Mouse (Mus musculus) midbrain, embryonic 14.5 days (tissue): ENCODE results near the gene Ints7. TPM values are rescaled to one million over a fixed set of nuclear protein-coding genes. Genes with fewer than 3 reads are reported as not detected.

ENCODE experiments used
- ATAC-seq: fragments of 200-750 bp; cut with Nextera tagmentation; 2 replicates; pipeline ENCODE4 v1.8.0; 2017; ENCODE audit warnings: moderate number of reproducible peaks, moderate library complexity; ENCODE audit not compliant: low FRiP score, low TSS enrichment
- DNase-seq: peaks from one replicate; pipeline ENCODE4 v3.0.0-alpha.2; 2015
- H3K27ac ChIP-seq: fragments of 300-500 bp; sonication (generic); replicated peaks from 2 replicates; pipeline ENCODE4 v1.5.1; 2014; ENCODE audit warnings: mild to moderate bottlenecking, low read depth, low read length, moderate library complexity
- H3K27me3 ChIP-seq: fragments of 300-500 bp; sonication (generic); 2 replicates; pipeline ENCODE4 v1.6.1; 2014; ENCODE audit warnings: low read length, control low read depth, mixed read lengths; ENCODE audit not compliant: control insufficient read depth, insufficient read depth
- H3K36me3 ChIP-seq: fragments of 300-500 bp; sonication (generic); 2 replicates; pipeline ENCODE4 v1.6.1; 2014; ENCODE audit warnings: low read length, control low read depth; ENCODE audit not compliant: control insufficient read depth, insufficient read depth
- H3K4me1 ChIP-seq: fragments of 300-500 bp; sonication (generic); 2 replicates; pipeline ENCODE4 v1.6.1; 2014; ENCODE audit warnings: mild to moderate bottlenecking, antibody characterized with exemption, low read length, control low read depth; ENCODE audit not compliant: control insufficient read depth, insufficient read depth
- H3K4me2 ChIP-seq: fragments of 300-500 bp; sonication (generic); 2 replicates; pipeline ENCODE4 v1.6.1; 2014; ENCODE audit warnings: mild to moderate bottlenecking, low read length, moderate library complexity
- H3K4me3 ChIP-seq: fragments of 300-500 bp; sonication (generic); replicated peaks from 2 replicates; pipeline ENCODE4 v1.5.1; 2014; ENCODE audit warnings: low read depth, low read length
- H3K9ac ChIP-seq: fragments of 300-500 bp; sonication (generic); replicated peaks from 2 replicates; pipeline ENCODE4 v1.6.1; 2014; ENCODE audit warnings: mild to moderate bottlenecking, low read length, moderate library complexity
- H3K9me3 ChIP-seq: fragments of 300-500 bp; sonication (generic); 2 replicates; pipeline ENCODE4 v1.6.1; 2016; ENCODE audit warnings: low read length, control low read depth, mixed read lengths; ENCODE audit not compliant: control insufficient read depth
- WGBS: fragments of 180-500 bp; shearing (Covaris S2); extraction: QIAGEN DNeasy Blood & Tissue Kit; methylation state at CpG from one replicate; pipeline ENCODE4 v1.1.7; 2014; 5-methylcytosine and 5-hydroxymethylcytosine counted together
- polyA plus RNA-seq: library from polyadenylated mRNA; unstranded; fragments of >200 nt; fragmentation: Nextera tagmentation; extraction: Ambion mirVana; gene quantifications from 2 replicates; pipeline ENCODE4 v1.2.1, GENCODE M21; 2014

Ints7 gene
- polyA plus RNA-seq, 1 experiment from 2014 or later: 43.6 TPM

- no peak for ATAC-seq
- H3K4me1 ChIP-seq: no peaks in the 10 kb centered on the region
- H3K36me3 ChIP-seq: peaks cover 95% of the 10 kb centered on the region
- no peaks in the 10 kb centered on the region for H3K27me3 ChIP-seq
- 74% methylated on average over 8 of the region's 8 CpGs for WGBS
- DNase-seq: no peak
- no peak overlapping the region for H3K9ac ChIP-seq
- no peak overlapping the region for H3K27ac ChIP-seq
- H3K4me3 ChIP-seq: no peak overlapping the region
- no peaks in the 10 kb centered on the region for H3K9me3 ChIP-seq
- no peak overlapping the region for H3K4me2 ChIP-seq
Measured at GRCm38 (mm10) chr1:191616245-191616644, 40.8 kb downstream of the Ints7 start.

GRCm38 (mm10) chr1:191617589-191617988 is 42.2 kb downstream of the Ints7 start:
- WGBS: 94% methylated on average over 3 of the region's 3 CpGs
- H3K4me1 ChIP-seq: no peaks in the 10 kb centered on the region
- no peak for ATAC-seq
- no peak overlapping the region for H3K9ac ChIP-seq
- H3K9me3 ChIP-seq: no peaks in the 10 kb centered on the region
- no peak overlapping the region for H3K27ac ChIP-seq
- H3K4me2 ChIP-seq: no peak overlapping the region
- peaks cover 95% of the 10 kb centered on the region for H3K36me3 ChIP-seq
- H3K27me3 ChIP-seq: no peaks in the 10 kb centered on the region
- no peak overlapping the region for H3K4me3 ChIP-seq
- no peak for DNase-seq

GRCm38 (mm10) chr1:191618067-191618766 is 42.8 kb downstream of the Ints7 start:
- H3K9ac ChIP-seq: no peak overlapping the region
- H3K36me3 ChIP-seq: peaks cover 94% of the 10 kb centered on the region
- H3K4me3 ChIP-seq: no peak overlapping the region
- no peaks in the 10 kb centered on the region for H3K27me3 ChIP-seq
- 94% methylated on average over 12 of the region's 12 CpGs for WGBS
- no peaks in the 10 kb centered on the region for H3K4me1 ChIP-seq
- H3K4me2 ChIP-seq: no peak overlapping the region
- H3K27ac ChIP-seq: no peak overlapping the region
- DNase-seq (no peak), ATAC-seq (no peak)
- H3K9me3 ChIP-seq: no peaks in the 10 kb centered on the region

- H3K9me3 ChIP-seq: no peaks in the 10 kb centered on the region
- DNase-seq (no peak), ATAC-seq (no peak)
- H3K4me2 ChIP-seq: no peak overlapping the region
- no peak overlapping the region for H3K4me3 ChIP-seq
- no peaks in the 10 kb centered on the region for H3K4me1 ChIP-seq
- 98% methylated on average over 8 of the region's 8 CpGs for WGBS
- no peak overlapping the region for H3K9ac ChIP-seq
- no peak overlapping the region for H3K27ac ChIP-seq
- H3K36me3 ChIP-seq: peaks cover 66% of the 10 kb centered on the region
- H3K27me3 ChIP-seq: no peaks in the 10 kb centered on the region
Measured at GRCm38 (mm10) chr1:191621096-191621495, 45.7 kb downstream of the Ints7 start.

GRCm38 (mm10) chr1:191622801-191623200 is 47.4 kb downstream of the Ints7 start:
- Histone ChIP-seq H3K9ac (no peak overlapping the region), H3K4me3 (no peak overlapping the region), H3K27ac (no peak overlapping the region), H3K36me3 (peaks cover 51% of the 10 kb centered on the region), H3K9me3 (no peaks in the 10 kb centered on the region), H3K27me3 (no peaks in the 10 kb centered on the region), H3K4me1 (no peaks in the 10 kb centered on the region), H3K4me2 (no peak overlapping the region)
- DNase-seq (no peak), ATAC-seq (no peak)
- 94% methylated on average over 8 of the region's 8 CpGs for WGBS

GRCm38 (mm10) chr1:191624492-191624891 is 49.1 kb downstream of the Ints7 start:
- Histone ChIP-seq H3K9me3 (no peaks in the 10 kb centered on the region), H3K9ac (no peak overlapping the region), H3K36me3 (peaks cover 36% of the 10 kb centered on the region), H3K4me2 (no peak overlapping the region), H3K27me3 (no peaks in the 10 kb centered on the region), H3K4me3 (no peak overlapping the region), H3K4me1 (no peaks in the 10 kb centered on the region), H3K27ac (no peak overlapping the region)
- DNase-seq (no peak), ATAC-seq (no peak)
- 79% methylated on average over 6 of the region's 6 CpGs for WGBS

GRCm38 (mm10) chr1:191625026-191625425 is 49.6 kb downstream of the Ints7 start:
- Histone ChIP-seq H3K4me3 (no peak overlapping the region), H3K9ac (no peak overlapping the region), H3K9me3 (no peaks in the 10 kb centered on the region), H3K36me3 (peaks cover 31% of the 10 kb centered on the region), H3K4me2 (no peak overlapping the region), H3K4me1 (no peaks in the 10 kb centered on the region), H3K27ac (no peak overlapping the region), H3K27me3 (no peaks in the 10 kb centered on the region)
- no peak for DNase-seq
- 77% methylated on average over 6 of the region's 6 CpGs for WGBS
- no peak for ATAC-seq

GRCm38 (mm10) chr1:191625620-191626019 is 50.2 kb downstream of the Ints7 start:
- 63% methylated on average over 4 of the region's 4 CpGs for WGBS
- Histone ChIP-seq H3K27me3 (no peaks in the 10 kb centered on the region), H3K9ac (no peak overlapping the region), H3K4me1 (no peaks in the 10 kb centered on the region), H3K9me3 (no peaks in the 10 kb centered on the region), H3K36me3 (peaks cover 25% of the 10 kb centered on the region), H3K4me3 (no peak overlapping the region), H3K4me2 (no peak overlapping the region), H3K27ac (no peak overlapping the region)
- ATAC-seq (no peak), DNase-seq (no peak)

GRCm38 (mm10) chr1:191628457-191629169 is 53.2 kb downstream of the Ints7 start:
- no peak for DNase-seq

More at GRCm38 (mm10) chr1:191628457-191629169, 53.2 kb downstream of the Ints7 start:
- H3K27me3 ChIP-seq: no peaks in the 10 kb centered on the region
- H3K9ac ChIP-seq: no peak overlapping the region
- ATAC-seq: no peak
- 78% methylated on average over 11 of the region's 11 CpGs for WGBS
- H3K4me2 ChIP-seq: no peak overlapping the region
- no peaks in the 10 kb centered on the region for H3K9me3 ChIP-seq
- H3K4me3 ChIP-seq: no peak overlapping the region
- no peaks in the 10 kb centered on the region for H3K36me3 ChIP-seq
- no peaks in the 10 kb centered on the region for H3K4me1 ChIP-seq
- no peak overlapping the region for H3K27ac ChIP-seq
